Mouse (Mus musculus) erythroblast, adult 5-6 weeks (primary cell): ENCODE data around the gene Slc9a6. TPM values are rescaled to one million over a fixed set of nuclear protein-coding genes. Genes with fewer than 3 reads are reported as not detected.

Source experiments
- ATAC-seq: replicated peaks from 2 replicates; pipeline ENCODE4 v1.8.0; 2016; ENCODE audit warnings: moderate number of reproducible peaks, mild to moderate bottlenecking, moderate TSS enrichment, inconsistent platforms; ENCODE audit not compliant: poor library complexity, low FRiP score, severe bottlenecking
- total RNA-seq, 2 experiments: library from RNA; stranded (forward) in 1 of 2; stranded (reverse) in 1 of 2; fragments of 150-400 nt in 1 of 2; fragments of 200-764, 138-1000 nt in 1 of 2; gene quantifications; 2 replicates each; pipeline versions ENCODE4 v1.2.3 to v1.2.4; 2015 to 2017; ENCODE audit warnings: low replicate concordance in 2 of 2

Slc9a6 gene
- total RNA-seq, 2 experiments from 2014 or later = 1.9 to 7.7 TPM

DNA sequence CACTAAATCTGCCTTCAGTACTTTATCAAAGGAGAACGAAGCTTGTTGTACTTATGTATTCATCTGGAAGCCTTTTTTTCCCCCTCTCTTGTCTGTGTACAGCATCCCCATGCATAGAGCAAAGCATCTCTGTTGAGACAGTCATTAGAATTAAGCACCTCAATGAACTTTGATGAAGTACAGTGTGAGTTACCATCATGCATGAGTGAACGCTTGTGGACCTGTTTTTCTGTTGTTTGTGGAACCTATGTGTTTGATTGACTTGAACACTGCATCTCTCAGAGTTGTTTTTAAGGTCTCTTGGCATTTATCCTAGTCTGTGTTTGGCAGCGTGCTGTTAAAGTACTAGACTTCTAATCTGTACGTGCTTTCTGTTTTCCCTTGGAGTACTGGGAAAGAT, 53.8 kb downstream of the Slc9a6 start:
- ATAC-seq = no peak

DNA sequence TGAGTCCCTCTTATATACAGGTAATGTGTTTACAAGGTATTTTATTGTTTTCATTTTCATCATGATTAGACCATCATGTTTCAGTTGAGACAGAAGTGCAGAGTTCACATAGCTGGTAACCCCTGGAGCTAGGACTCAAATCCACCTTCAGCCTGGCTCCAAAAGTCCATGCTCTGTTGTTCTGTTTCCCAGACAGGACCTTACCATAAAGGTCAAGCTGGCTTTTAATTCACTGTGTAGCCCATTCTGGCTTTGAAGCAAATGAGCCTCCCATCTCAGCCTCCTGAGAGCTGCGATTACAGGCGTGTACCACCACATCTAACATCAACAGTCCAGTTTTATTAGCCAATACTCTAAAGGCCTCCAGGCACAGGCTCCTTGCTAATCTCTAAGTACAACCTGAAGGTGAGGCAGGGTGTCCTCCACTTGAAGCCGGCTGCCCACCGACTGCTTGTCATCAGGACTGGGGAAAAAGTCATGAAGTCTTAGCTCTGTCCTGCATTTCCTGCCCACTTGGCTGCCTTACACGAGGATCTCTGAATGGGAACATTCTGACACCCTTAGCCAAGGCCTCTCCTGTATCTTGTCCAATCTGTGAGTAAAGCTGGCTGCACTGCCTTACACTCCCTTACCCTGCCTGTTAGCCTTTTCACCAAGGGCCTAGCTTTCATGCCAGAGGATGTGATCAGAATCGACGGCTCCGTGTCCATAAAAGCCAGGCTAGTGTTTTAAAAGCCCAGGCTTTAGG, 55.8 kb downstream of the Slc9a6 start:
- no peak for ATAC-seq

DNA sequence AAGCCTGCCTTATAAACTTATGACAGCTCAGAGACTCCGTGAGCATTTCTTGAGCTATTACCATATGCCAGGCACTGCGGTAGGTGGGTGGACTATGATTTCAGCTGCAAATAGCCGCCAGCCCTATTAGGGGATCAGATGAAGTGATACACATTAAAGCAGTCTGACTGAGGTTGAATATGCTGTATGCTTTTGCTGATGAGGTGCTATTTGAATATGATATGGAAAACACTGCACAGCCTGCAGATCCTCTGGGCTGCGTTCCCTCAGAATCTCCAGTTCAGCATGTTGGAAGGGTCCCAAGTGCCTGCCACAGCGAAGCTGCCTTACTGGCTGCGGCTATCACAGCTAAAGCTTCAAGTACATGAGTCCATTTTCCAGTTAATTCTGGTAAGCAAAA, 57.7 kb downstream of the Slc9a6 start:
- ATAC-seq = no peak

DNA sequence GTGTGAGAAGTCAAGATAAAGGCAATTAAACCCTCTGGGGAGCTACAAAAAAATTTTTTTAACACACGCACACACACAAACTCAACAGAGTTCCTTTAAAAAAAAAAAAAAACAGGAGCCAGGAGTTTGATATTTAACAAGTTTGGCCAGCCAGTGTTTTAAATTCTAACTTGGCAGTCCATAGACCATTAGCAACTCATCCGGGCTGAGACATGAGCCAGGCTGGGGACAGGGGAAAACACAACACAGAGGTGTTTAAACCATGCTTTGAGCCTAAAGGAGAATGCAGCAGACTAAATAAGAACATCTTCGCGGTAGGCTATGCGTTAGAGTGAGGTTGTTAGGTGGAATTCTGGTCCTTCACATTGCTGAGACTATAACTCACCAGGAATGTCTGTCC, 58.5 kb downstream of the Slc9a6 start:
- no peak for ATAC-seq

DNA sequence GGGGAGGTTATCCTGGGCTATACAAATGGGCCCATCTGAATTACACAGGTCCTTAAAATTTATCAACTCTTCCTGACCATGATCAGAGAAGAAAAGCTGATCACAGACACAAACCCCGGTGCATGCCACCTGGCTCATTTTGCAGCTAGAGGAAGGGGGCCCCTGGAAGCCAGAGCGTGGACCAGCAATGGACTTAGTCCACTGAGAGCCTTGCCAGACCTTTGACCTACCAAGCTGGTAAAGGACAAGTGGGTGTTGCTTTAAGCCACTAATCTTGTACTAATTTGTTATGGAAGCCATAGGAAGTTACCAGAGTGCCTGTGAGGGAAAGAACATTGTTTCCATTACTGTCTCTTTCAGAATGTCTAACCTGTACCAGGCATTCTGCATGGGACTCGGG, 58.9 kb downstream of the Slc9a6 start:
- no peak for ATAC-seq

DNA sequence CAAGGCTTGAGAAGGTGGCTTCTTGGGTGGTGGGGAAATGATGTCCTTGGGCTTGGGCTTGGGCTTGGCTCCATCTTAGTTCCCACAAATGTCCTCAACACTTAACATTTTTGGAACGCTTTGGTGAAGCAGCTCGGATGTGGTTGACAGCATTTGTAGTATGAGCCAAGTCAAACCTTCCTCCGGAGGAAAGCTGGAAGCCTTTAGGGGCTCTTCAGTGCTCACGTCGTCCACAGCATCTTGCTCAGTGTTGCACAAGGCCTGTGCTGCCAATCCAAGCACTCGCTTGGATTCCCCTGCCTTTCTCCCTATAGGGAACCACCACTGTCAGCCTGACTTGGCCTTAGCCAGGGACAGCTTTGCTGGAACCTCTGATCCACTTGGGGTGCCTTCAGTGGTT, 66.0 kb downstream of the Slc9a6 start:
- no peak for ATAC-seq

DNA sequence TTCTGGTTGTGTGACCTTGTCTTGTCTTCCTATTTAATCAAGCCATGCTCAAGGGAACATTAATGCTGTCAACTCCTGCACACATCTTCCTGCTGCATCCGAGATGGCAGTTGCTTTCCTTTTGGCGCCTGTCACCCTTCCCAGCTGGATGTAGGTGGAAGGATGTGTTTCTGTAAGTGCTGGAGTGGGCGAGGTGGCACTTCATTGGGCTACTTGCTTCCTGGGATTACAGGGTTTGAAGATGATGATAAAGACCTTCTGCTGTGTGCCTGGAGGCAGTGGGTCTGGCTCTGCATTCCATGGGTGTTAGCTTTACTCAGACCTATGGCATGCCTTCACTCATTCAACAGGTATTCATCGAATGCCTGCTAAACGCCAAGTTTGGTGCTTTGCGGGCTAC, 68.2 kb downstream of the Slc9a6 start:
- no peak for ATAC-seq

DNA sequence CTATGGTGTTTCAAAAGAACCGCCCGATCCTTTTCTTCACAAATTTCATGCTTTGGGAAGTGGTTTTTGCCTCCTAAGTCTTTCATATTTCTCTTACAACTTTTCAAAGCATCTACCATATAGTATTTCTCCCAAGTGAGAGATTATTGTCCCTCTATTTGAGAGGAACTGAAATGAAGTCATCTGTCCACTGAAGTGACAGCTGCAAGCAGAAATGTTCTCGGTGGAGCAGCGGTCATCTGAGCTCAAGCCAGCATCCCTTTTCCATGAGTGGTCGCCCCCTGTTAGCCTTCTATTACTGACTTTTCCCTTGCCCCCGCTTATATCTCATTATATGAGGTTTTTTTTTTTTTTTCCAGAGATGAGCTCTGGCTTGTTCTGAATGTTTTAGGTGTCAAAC, 69.5 kb downstream of the Slc9a6 start:
- ATAC-seq = no peak

DNA sequence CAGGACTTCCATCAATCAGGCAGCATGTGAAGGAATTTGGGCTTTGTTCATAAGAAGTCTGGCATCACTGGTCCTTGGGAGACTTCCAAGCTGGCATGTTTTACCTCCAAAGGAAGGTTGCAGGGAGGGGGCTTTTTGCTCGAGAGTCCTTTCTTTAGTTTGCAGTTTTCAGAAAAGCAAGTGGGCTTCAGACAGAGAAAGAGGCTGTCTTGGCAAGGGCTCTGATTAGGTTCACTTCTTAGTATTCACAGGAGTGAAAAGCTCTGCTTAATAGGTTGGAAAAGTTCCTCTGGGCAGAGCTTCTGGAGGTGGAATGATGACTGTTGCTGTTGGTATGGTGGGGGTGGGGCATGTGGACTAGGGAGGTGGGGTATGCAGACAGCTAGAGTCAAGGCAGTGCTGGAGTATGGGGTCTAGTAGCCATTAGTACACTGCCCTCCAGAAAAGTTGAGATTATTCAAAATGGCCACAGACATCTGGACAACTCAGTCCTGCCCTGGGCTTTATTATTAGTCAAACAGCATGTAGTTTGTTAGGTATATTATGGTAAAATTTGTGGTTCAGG, 72.7 kb downstream of the Slc9a6 start:
- no peak for ATAC-seq

DNA sequence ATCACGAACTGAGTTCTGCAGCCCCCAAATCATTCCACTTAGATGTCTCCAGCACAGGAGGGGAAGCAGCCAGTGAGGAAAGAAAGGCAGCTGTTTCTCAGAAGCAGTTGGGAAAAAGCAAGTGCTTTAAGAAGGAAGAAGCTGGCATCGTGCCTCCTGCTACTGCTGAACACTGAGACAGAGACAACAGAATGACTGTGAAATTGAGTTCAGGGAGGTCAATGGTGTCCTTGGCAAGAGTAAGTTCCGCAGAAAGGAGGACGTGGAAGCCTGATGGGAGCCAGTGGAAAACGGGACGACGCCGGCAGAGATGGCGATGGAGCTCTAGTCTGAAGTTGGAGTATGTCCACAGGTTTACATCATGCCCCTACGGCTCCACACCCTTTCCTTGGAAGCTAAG, 74.0 kb downstream of the Slc9a6 start:
- no peak for ATAC-seq

DNA sequence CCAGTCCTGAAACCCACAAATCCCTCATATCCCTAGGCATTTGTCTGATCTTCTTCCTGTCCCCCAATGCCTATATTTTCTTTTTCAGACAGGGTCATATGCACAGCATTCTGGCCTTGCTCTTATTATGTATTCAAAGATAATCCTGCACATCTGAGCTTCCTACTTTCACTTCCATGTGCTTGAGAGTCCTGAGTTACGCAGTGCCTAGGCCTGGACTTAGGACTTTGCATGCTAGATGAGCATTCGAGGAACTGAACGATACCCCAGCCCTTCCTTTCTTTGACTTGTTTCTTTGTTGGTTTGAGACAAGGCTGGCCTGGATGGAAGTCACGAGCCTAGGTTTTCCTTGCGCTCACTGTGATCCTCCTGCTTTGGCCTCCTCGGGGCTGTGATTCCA, 83.0 kb downstream of the Slc9a6 start:
- no peak for ATAC-seq

DNA sequence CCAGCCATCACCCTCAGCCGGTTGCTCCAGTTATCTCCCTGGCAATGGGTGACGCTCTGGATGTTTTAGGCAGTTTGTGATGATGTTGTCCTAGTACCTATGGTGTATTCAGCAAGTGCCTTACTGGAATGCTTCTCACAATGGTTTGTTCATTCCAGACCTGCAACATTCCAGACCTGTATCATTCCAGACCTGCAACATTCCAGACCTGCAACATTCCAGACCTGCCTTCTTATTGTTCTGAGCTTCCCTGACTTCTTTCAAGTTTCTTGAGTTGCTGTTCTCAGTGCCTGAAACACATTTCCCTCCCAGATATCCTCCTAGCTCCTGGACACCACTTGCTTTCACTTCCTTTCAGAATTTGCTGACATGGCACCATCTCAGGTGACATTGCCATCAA, 85.0 kb downstream of the Slc9a6 start:
- no peak for ATAC-seq

DNA sequence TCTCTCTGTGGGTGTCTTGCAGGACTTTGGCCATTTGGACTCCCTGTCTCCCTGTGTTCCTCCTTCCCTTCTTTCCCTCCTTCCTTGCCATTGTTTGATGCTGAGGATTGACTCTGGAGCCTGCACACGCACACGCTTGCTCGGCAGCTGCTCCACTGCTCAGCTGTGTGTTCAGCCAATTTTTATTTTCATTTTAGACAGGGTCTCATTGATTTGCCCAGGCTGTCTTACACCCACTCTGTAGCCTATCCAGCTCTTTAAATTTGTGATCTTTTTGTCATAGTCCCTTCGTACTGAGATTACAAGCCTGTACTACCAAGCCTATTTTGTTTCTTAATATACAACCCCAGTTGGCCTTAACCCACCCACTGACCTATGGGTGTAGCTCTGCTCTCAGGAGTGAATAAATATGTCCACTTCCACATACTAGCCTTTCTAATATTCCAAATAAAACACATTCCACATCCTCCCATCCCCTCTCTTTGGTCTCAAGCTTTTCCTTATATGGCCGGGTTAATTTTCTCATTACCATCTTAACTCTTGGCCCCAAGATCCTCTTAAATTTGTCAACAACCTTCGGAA, 87.7 kb downstream of the Slc9a6 start:
- ATAC-seq = no peak

DNA sequence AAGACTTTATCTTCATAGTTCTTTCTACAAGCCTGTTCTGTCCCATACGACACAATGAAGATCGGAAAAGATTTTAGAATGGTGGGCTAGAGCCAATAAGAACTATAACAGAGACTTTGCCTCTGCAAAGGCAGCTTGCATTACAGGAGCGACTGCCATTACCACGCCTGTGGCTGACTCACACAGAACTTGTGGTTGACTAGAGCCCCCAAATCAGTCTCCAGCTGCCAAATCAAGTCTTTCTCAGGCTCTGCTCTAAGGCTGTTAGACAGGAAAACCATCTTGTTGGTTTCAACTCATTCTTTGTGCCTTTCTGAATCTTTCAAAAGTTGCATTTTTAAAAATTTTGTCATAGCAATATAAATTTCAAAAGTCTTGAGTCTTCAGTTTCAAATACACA, 88.3 kb downstream of the Slc9a6 start:
- ATAC-seq = no peak

DNA sequence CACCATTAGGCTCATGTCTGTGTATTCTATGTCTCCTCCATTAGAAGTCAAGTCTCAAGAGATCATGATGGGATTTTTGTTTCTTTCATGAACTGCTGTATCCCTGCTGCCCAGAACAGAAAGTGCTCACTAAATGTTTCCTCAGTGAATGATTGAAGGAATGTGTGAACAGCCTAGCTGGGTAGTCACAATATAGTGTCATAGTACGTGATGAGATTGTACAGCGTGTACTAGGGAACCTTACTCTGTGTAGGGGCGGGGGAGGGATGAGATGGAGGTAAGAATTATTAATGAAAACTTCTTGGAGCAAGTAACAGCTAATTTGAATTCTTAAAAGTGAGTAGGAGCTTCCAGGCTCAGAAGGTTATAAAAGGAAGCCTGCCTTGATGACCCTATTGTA, 91.7 kb downstream of the Slc9a6 start:
- ATAC-seq = no peak

DNA sequence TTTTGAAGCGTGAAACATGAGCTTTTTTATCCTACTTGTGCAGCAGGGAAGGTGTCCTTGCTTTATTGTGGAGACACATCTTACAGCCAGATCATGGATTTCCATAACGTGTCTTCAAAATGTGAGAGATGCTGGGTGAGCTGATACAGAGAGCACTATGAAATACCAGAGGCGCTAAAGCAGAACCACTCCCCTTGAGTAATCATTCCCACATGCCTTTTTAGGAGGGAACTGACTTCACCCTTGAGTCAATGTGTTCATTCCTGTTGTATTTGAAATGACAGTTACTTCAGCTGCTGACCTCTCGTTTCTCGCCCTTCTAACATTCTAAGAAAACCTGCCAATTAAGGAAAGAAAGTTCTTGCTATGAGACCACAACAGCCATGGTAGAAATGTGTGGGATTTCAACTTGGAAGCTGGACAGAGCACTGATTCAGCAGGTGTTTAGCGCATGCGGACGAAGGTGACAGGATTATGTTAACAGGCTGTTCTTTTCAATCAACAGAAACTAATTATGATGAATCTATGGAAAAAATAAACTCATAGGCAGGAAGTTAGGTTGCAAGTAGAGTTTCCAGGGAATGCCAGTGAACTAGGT, 94.5 kb downstream of the Slc9a6 start:
- ATAC-seq = no peak

DNA sequence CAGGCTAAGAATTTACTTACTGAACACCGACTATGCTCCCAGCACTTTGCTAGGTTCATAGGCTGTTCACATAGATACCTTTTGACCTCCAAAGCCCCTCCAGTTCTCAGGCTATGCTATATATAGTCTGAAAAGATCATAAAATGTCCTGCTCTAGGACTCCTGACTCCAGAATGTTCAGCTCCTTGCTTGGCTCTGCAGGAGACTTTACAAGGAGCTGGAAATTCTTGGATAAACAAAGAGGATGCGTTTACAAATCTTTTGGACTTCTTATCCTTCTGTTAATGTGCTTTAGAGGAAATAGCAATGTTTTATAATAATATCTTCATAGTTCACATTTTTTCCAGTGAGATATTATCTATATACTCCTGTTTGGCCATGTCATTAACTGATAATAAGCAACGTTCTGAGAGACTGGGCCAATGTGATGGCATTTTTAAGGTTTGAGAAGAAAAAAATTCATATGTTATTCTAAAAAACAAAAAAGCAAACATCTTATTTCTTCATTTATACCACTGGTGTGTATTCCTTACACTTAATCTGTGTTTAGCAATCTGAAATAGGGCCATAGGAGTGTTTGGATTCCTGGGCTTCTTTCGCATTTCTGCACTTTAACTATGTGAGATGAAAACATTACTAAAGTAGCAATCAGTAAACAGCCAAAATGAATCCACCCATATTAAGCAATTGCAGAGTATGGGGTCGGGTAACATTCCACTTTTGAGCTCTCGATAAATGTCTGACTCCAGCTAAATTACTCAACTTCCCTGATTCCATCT, 99.2 kb downstream of the Slc9a6 start:
- ATAC-seq = no peak

DNA sequence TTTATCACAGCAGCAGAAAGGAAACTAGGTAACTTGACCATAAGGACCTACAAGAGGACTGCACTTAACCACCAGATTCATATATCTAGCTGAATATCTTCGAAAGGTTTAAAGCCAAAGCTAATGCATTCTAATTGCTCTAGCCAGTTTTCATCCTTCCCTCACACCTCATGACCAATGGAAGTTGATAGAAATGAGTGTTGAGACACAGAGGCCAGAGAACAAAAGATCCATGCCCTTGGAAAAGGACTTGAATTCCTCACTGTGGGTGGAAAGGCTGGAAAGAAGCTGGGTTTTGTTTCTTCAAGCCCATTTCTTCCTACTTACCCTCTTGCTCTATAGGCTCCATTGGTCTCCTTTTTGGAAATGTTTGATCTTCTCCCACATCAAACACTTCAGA, 101.0 kb downstream of the Slc9a6 start:
- ATAC-seq = no peak

DNA sequence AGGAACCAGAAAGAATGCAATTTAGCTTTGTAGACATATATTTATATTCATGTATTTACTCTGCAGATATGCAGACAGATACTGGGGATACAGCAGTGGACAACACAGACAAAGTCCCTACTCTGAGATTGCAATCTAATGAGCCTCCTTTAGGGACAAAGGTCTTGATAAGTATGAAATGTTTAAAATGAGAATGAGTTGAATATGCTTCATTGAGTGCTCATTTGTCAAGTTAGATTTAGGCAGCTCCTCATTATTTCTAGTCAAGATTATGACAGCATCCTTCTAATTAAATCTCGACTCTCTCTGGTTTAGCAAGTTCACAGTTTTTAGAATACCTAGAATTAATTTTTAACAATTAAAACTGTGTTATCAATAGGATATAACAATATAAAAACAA, 103.1 kb downstream of the Slc9a6 start:
- ATAC-seq = no peak
